Mouse (Mus musculus) cerebellum, adult 9-10 months (tissue): ENCODE measurements at regions not wholly inside any gene's neighbourhood (a gene's known extent, or its start where the extent isn't known, plus 50 kb on each side); places are given as distances from the start of the nearest gene placed in this dataset.

Source experiments
- DNase-seq: peaks from one replicate; pipeline ENCODE4 v3.0.0; 2022

DNA sequence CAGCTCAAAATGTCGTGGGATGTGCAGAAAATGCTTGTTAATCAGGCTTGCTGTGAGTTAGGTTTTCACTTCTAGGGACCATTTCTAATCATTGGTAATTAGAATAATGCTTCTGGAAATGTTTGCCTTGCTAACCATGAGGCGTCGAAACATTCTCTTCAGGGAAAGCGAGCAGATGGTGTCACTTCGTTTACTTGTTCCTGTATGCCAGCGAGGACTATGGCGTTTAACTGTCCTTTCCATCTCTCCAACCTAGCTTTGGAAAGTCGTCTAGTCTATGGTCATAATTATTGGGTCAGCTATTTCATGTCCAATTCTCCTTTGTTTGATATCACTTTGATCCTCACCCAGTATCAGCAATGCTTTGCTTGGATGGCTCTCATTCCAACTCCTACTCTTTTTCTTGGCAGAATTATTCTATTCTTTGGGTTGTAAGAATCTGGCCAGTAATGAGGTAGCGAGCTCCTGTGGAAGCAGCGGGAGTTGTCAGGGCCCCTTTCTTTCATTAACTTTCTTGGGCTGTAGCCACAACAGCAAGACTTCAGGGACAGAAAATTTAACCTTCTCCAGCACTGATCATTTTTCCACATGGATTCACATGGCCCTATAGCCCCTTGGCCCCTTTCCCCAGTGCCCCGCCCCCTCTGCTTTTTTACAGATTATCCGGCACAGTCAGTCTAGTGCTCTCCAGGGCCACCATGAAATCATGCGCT lies 374.0 kb upstream of the Plscr5 start:
- peak; percentile 18 for DNase-seq

- peak; percentile 47 for DNase-seq
Measured at GRCm38 (mm10) chr9:91803372-91803961, 389.3 kb upstream of the Plscr5 start.

GRCm38 (mm10) chr9:91798837-91799225 lies 393.9 kb upstream of the Plscr5 start:
- no peak for DNase-seq

DNA sequence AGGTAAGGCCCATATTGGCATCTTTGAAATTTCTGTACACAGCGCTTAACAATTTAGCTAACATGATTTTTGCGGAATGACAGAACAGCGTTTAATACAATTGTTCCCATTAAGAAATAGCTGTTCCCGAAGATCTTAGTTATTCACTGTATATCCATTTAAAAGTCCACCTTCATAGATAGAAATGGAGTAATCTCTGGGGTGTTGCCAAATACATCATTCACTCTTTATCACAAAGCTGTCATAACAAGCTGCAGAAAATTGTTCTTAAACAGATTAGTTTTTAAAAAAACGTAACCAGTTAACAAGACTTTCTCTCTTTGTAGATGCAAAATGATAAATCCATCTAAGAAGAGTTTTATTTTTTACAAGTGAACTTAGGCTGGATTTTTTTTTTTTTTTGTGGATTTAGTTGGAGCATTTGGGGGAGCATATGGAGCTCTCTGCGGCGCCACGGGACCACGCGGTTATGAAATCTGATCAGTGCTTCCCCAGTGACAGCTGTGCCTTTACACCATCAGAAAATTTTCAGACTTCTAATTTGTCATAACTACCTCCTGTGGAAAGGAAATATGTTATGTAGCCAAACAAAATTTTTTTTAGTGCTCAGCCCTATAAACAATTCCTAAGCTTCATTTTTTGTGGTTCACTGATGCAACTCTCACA lies 394.4 kb upstream of the Plscr5 start:
- DNase-seq = peak; percentile 96

DNA sequence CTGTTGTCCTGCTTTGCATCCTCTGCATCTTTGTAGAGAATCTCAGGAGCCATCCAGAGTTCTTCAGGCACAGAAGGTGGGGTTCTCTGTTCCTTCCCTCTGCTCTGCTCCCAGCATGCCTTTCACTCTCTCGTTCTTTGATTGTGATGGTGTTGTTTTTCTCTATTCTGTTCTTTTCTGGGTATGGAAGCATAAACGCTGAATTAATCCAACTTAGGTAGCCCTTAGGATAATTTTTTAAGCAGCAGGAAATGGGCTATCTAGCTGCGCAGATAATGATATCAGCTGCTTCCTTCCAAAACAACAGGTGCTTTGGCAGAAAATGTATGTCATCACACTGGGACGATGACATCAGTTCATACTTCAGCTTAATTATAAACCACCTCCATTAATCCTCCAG lies 395.8 kb upstream of the Plscr5 start:
- DNase-seq = peak; percentile 95

GRCm38 (mm10) chr9:91752935-91753334 lies 387.3 kb upstream of the Zic1 start:
- DNase-seq = no peak

DNA sequence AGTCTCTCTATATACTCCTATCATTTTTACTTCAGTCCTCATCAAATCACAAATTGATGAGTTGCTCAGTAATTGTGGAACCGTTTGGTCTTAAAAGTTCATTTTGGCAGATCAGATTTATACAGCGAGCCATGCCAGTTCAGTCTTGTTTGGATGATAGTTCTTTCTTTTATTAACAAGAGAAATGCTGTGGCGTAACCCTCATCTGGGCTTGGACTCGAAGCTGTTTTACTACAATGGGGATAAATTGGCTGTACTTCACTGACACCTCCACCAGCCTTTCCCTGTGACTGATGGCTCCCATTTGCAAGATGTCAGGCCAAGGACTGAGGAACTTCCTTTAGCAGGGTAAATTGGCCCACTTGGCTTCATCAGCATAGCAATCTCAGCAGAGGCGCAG lies 345.5 kb upstream of the Zic1 start:
- DNase-seq = no peak

- DNase-seq = no peak
Measured at GRCm38 (mm10) chr9:91680859-91681258, 315.2 kb upstream of the Zic1 start.

GRCm38 (mm10) chr9:91666667-91667066 lies 301.1 kb upstream of the Zic1 start:
- no peak for DNase-seq

DNA sequence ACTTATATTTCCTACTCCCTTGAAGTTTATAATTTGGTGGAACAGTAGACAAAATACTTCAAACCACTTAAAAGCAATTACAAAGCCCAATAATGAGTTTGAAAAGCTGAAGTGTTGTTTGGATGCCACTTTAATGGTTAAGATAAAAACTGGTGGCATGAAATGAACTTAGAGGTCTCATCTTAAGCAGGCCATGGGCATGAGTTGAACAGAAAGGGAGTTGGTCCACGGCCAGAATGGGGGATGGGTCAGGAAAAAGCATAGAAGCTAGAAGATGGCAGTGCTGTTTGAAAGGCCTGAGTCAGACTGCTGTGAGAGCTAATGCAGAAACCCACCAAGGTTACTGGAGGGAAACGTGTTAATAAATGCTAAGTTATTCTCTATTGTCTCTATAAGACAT lies 294.5 kb upstream of the Zic1 start:
- DNase-seq = no peak

DNA sequence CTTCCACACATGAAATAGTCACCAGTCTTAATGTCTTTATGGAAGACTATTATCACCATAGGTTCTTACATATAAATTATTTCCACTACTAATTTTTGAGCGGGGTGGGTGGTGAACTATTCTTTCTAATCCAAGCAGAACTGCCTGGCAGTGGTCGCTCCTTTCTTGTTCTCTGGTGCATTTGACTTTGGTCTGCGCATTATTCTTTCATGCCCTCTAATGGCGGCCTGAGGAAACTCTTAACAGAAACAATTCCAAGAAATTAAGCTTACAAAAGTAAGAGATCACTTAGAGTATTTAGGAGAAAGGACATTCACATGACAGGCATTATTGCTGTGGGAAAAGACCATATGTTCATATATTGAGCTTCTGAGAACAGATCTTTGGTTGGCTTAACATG lies 288.5 kb upstream of the Zic1 start:
- peak; percentile 65 for DNase-seq

GRCm38 (mm10) chr9:91652384-91653100 lies 286.9 kb upstream of the Zic1 start:
- peak; percentile 33 for DNase-seq

- no peak for DNase-seq
Measured at GRCm38 (mm10) chr9:91610401-91610800, 244.8 kb upstream of the Zic1 start.

- DNase-seq = no peak
Measured at GRCm38 (mm10) chr9:91609457-91610166, 244.0 kb upstream of the Zic1 start.

DNA sequence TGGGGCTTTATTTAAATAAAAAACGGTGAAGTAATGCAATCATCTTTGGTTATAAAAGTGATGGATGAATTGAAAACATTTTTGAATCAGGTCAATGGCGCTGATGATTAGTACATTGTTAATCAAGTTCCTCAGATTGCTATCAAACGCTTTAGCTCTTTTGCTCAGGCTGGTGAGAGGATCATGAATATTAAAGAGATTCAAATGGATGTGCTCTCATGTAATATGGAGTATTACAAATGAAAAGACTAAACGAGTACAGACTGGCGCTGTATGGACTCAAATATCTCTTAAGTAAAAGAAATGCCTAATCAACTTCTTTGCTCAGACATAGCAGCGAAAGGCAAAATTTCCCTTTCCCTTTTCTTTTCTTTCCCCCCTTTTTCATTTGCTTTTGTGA lies 236.1 kb upstream of the Zic1 start:
- no peak for DNase-seq

DNA sequence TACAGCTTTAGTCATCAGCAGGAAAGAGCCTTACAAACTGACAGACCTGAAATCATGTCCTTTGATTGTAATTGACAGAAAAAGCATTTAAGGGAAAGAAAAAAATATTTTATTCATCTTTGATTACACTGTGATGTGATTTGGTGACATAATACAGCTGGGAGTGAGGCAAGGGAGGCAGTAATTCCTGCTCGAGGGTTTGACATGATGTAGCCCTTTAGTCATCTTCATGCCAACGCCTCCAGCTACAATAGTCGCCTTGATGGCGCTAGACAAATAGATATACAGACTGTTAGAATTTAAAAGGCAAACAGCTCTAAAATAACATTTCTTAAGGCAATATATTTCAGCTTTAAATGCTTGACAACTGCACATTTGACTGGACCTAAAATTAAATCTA lies 226.3 kb upstream of the Zic1 start:
- no peak for DNase-seq

GRCm38 (mm10) chr9:91588756-91589155 lies 223.1 kb upstream of the Zic1 start:
- DNase-seq = peak; percentile 53

DNA sequence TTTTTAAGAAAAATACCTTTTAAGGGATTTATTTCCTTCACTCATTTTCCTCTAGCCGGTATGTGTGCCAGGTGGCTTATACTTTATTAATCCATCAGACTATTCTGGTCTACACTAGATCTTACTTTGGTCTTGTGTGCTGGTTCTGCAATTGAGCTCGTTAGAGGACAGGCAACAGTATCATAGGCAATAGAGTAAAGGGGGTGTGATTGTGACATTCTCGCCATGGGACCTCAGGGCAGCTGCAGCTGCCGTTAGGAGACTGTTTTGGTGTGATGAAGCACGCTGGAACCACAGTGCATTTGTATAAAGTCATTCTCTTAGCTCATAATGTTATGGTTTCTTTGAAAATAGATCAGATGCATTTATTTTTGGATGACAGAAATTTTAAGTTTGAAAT lies 222.3 kb upstream of the Zic1 start:
- no peak for DNase-seq

DNA sequence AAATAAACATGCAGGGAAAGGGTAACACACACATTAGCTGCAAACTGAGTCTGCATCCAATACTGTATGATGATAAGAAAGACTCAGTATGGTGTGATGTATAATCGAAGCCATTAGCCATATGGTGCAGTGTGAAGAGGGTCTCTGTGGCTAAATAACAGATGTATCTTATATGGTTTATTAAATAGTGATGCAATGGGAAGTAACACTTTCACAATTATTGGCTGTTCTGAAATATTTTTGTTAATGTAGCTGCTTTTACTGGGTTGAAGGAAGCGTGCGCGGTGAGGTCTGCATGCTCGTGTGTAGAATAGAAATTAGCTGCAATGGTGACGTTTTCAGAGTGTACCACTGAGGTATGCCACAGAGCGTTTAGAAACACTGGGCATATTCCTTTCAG lies 221.7 kb upstream of the Zic1 start:
- no peak for DNase-seq

- no peak for DNase-seq
Measured at GRCm38 (mm10) chr9:91586635-91587034, 221.0 kb upstream of the Zic1 start.

- DNase-seq = no peak
Measured at GRCm38 (mm10) chr9:91574156-91574555, 208.5 kb upstream of the Zic1 start.

DNA sequence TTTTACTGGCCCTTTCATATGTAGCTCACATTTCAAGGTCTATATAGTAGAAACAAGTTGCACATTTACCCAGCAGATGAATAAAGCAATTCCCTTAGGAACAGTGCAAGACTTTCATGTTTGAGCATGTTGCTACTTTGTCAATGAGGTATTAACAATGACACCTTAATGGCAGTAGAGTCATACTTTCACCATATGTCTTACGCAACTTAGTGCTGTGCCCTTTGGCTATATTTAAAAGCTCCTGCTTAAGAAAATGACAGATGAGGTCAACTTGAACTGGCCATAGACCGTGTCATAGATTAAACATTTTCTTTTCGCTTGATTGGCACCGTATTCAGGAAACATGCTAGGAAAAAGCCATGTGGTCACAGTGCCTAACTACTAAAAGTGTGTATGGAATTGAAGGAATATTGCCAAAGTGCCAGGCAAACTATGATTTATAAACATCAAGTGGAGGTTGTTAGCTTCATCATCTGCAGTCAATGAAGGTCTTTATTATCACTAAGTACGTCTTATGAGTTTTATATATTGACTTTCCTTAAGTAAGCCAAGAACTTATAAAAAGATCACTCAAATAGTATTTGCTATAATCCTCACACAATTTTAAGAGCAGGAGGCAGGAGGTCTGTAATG lies 200.5 kb upstream of the Zic1 start:
- DNase-seq = no peak

- DNase-seq = no peak
Measured at GRCm38 (mm10) chr9:91561331-91561730, 195.7 kb upstream of the Zic1 start.
